Mouse (Mus musculus): ENCODE results near the gene Cfap73.

The Cfap73 gene

DNA sequence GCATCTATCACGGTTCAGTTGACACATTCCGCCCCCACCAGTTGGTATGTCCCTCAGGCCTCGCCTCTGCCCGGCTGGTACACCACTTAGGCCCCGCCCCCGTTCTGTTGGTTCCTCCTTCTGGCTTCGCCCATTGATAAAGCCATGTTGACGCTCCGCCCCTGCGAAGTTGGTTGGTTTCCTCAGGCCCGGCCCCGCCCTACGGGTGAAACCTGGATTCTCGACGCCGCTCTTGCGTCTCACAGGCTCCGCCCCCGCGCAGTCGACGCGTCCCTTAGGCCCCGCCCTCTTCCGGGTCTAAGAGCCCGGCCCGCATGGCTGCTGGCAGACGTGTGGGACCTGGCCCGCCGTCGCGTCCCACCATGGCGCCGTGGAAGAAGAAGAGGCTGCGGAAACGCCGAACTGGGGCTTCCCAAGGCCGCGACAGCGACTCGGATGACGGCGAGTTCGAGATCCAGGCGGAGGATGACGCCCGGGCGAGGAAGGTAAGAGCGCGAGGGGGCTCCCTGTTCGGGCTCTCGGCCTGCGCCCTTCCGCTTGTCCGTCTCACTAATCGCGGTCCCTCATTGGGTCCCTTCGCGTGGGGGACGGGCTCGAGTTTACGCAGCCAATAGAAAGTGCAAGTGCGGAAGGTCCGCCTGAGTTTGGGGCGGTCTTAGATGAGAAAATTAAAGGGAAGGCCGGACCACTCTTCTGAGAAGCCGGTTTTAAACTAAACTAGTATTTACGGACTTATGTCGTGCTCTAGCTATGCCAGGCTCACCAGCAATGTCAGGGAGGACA is 21.0 kb downstream of the Cfap73 start:
- DNase-seq (ENCODE audit: low spot score) = peak; percentile 100

DNA sequence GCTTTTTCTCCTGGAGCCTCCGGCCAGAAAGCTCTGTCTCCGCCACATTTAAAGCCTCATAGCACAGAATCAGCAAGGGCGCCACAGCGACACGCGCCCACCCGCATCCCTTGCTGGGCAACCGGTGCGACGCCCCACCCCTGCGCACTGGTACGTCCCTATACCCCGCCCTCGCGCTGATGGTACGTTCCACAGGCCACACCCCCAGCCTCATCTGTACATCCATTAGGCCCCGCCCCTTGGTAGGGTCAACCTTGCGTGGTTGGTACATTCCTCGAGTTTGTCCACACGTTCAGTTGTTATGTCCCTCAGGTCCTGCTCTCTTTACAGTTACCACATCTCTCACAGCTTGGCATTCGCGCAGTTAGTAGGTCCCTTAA is 21.6 kb downstream of the Cfap73 start, which contains the start of the genes Rita1 and Ddx54:
Gene Rita1, minus strand, starts transcription at position 148 of the 380 bp plus-strand sequence.
Gene Ddx54, plus strand, starts transcription at position 298 of the 380 bp plus-strand sequence.
- DNase-seq (ENCODE audit: low spot score) = peak; percentile 99

DNA sequence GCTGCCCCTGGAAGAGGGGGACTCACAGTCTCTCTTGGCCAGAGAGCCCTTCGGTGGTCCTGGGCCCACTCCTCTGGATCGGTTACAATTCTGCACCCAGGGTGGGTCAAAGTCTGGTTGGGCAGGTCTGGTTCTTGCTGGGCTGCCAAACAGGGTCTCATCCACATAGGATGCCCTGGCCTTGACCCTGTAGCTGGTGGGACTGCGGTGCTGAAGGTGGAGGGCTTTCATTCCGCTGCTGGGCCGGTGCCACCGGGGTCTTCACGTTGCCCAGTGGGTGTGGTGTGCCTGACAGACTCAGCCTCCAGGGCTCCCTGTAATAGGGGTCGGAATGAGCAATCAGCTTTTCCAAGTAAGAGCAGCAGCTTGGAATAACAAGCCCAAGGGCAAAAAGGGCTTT is 22.6 kb downstream of the Cfap73 start:
- no peak for DNase-seq (ENCODE audit: low spot score)

- no peak for DNase-seq (ENCODE audit: low spot score)
Observed at GRCm38 (mm10) chr5:120610906-120611305, 23.1 kb downstream of the Cfap73 start.

DNA sequence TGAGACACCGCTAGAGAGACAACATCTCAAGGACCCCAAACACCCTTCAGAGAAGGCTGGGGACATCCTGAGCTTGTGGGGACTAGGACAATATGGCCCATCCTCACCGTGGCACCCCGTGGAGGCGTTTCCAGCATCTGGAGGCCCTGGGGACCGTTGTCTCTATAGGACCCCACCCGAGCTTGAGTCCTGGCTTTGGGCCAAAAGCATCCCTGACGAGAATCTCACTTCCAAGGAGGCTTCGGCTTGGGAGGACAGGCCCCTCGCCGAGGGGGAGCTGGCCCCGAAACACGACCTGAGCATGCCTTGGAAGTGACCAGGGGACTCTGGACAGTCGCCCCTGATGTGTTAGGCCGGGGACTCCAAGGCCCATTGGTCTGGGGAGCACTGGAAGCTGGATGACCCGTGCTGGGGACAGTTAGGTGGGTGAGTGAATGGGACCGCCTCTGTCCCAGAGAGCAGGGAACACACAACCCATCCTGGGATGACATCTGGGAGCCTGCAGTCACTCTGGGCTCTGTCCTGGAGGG is 24.7 kb downstream of the Cfap73 start:
- no peak for DNase-seq (ENCODE audit: low spot score)

- no peak for DNase-seq (ENCODE audit: low spot score)
Observed at GRCm38 (mm10) chr5:120607335-120607734, 26.7 kb downstream of the Cfap73 start.

DNA sequence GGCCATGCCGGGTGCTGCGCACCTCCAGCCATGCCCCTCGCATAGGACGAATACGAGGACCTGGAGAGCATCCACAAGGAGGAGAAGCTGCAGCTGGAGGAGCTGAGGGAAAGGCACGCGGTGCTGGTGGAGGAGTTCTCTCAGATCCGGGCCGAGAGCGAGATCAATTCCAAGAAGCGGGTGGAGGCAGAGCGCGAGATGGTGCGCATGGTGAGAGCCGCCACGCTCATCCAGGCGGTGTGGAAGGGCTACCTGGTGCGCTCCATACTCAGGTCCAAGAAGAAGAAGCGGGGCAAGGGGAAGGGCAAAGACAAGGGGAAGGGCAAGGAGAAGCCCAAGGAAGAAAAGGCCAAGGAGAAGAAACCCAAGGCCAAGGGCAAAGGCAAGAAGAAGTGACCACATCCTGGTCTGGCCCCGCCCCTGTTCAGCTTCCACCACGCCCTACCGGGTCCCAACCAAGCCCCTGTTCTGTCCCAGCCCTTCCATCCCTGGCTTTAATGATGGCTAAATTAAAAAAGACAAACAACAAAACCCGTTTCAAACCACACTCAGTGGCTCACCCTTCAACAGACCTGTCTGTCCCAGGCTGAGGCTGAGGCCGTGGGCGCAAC is 27.3 kb downstream of the Cfap73 start:
- DNase-seq (ENCODE audit: low spot score) = no peak

DNA sequence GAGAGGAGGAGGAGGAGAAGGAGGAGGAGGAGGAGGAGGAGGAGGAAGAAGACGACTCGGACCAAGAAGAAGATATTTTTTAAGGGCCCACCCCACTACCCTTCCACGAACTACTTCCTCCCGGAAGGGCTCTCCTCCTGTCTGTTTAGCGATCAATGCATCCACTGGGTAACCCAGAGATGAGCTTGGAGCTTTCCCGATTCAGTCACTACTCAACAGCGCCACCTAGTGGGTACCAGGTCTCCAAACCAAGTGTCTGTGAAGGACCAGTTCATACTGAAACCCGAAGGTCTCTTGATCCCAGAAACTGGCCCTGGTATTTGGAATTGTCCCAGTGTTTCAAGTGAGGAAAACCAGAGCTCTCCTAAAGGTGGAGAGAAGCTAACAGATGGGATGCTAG is 28.3 kb downstream of the Cfap73 start:
- peak; percentile 86 for DNase-seq (ENCODE audit: low spot score)

- DNase-seq (ENCODE audit: low spot score) = no peak
Observed at GRCm38 (mm10) chr5:120605241-120605661, 28.8 kb downstream of the Cfap73 start.

- DNase-seq (ENCODE audit: low spot score) = no peak
Observed at GRCm38 (mm10) chr5:120604839-120605238, 29.2 kb downstream of the Cfap73 start.

DNA sequence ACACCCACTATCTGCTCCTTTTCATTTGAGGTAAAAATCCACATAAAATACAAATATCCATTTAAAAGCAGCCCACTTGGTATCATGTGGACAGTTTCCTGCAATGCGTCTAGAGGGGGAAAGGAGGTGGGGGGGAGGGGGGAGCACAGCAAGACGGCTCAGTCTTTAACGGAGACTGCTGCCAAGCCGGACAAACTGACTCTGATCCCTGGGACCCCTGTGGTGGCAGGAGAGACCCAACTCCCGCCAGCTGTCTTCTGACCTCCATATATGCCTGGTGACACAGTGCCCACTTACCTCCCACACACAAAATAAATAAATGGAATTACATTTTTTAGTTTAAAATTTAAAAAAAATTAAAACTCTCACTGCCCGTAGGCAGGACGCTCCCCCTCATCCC is 30.5 kb downstream of the Cfap73 start:
- no peak for DNase-seq (ENCODE audit: low spot score)

- no peak for DNase-seq (ENCODE audit: low spot score)
Observed at GRCm38 (mm10) chr5:120602210-120602609, 31.8 kb downstream of the Cfap73 start.

DNA sequence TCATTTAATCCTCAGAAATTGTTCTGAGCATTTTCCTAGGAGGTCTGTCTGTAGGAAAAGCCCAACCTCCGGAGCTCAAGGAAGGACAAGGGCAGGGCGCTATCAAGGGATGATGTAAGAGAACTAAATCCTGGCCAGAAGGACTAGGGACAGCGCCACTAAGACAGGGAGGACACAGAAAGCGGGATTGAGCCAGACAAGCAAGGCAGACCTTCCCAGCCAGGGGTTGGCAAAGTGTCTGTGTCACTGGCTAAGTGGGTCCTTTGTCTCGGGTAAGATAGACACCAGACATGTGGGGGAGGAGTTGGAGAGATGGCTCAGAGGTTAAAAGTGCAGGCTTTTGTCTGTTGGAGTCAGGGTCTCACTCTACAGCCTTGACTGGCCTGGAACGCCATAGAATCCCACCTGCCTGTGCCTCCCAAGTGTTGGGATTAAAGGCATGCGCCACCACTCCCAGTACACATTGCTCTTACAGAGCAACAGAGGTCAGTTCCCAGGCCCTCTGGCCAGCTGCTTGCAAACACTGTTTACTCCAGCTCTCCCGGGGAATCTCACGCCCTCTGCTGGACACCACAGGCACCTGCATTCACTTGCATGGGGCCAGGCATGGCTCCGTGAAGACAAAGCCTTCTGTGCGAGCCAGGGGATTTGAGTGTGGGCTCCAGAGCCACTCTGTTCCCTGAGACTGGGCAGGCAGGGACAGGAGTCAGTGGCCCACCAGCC is 32.9 kb downstream of the Cfap73 start:
- no peak for DNase-seq (ENCODE audit: low spot score)

GRCm38 (mm10) chr5:120599625-120600024 is 34.4 kb downstream of the Cfap73 start:
- DNase-seq (ENCODE audit: low spot score) = no peak

GRCm38 (mm10) chr5:120594485-120594884 is 39.5 kb downstream of the Cfap73 start:
- DNase-seq (ENCODE audit: low spot score) = no peak

DNA sequence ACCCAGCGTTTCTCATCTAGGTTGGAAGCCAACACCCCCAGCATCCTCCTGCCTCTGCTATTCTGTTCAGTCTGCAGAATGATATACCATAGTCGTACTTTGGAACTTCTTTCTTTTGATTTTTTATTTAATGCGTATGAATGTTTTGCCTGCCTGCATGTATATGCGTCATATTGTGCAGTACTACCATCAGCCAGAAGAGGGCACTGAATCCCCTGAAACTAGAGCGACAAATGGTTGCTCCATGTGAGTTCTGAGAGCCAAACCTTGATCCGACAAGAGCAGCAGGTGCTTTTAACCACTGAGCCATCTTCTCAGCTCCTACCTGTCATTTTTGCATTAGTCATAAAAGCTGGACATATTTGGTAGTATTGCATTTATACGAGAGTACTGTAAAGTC is 41.9 kb downstream of the Cfap73 start:
- no peak for DNase-seq (ENCODE audit: low spot score)

- no peak for DNase-seq (ENCODE audit: low spot score)
Observed at GRCm38 (mm10) chr5:120590356-120591010, 43.6 kb downstream of the Cfap73 start.

- peak; percentile 99 for DNase-seq (ENCODE audit: low spot score)
Observed at GRCm38 (mm10) chr5:120588569-120589094, 45.4 kb downstream of the Cfap73 start, which contains the start of the genes Tpcn1 and Iqcd. Tpcn1 (minus strand) TSS chr5:120588673. Iqcd (plus strand) TSS chr5:120589016.

DNA sequence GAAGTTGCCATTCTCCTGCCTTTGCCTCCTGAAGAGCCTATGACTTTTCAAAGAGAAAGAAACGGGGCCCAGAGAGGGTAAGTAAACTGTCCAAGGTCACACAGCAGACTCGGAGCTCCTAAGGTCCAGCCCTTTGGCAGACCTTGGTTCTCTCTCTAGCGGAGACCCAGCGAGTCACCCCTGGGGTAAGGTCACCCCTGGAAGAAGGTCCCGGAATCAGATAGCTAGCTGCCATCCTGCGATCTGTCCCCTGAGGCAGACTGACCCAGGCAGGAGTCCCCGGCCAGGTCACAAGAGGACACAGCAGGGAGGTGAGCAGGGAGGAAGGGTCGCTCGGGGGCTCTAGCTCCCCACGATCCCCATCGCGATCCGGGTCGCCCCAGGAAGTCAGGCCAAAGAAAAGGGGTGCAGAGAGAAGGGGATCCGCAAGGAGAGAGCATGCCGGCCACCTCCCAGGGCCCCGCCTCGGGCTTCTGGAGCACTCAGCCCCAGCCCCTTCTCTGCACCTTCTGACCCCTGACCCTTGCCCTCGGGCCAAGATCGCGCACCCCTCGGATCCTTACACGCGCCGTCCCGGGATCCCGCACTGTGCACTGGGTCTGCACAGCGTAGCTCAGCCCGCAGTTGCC is 46.0 kb downstream of the Cfap73 start:
- DNase-seq (ENCODE audit: low spot score) = no peak

- DNase-seq (ENCODE audit: low spot score) = no peak
Observed at GRCm38 (mm10) chr5:120587616-120587926, 46.5 kb downstream of the Cfap73 start.
